Mouse (Mus musculus): Measurements from ENCODE around the gene Olfr354. TPM values are rescaled to one million over a fixed set of nuclear protein-coding genes. Genes with fewer than 3 reads are reported as not detected.

Gene Olfr354
- polyA plus RNA-seq (2014; fragmentation: Illumina TruSeq; extraction: RNeasy Lipid Tissue Mini Kit (QIAGEN cat#74804); ENCODE audit: low read depth, low replicate concordance) = not detected

DNA sequence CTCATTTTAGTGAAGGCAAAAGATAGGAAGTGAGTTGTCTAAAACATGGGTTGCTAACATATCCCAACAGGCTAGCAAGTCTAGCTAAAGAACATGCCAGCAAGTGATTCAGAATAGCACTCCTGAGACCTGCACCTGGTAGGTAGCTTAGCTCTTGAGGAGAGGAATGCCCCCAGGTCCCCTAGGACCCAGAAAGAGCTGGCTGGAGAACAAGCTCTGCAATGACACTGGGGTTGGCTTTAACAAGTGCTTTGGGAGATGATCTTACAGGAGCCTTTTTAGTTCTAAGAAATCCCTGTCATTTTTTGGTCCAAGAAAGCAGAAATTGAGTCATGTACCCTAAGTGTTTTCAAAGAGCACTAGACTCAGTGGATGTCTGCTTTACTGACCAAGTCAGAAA is at the start of gene Olfr354:
TSS of gene Olfr354 (plus strand) at position 301 of the 400 bp plus-strand sequence.

DNA sequence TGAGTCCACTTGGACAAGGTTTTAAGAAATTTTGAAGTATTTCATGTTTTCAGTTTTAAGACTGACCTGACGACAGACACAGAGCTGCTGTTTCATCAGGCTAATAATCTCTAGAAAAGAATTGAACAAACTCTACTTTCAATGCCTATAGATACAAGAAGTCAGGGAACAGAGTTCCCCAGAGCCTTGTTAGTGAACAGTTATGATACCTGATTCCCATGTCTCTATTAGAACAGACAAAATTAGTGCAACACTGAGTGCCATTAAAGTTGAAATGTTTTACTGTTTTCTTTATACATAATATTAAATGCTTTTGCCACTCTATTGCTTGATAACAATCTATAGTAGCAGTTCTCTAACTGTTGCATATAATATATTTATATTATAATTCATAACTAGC is 42.9 kb upstream of the Olfr354 start, which contains the start of gene Olfr351:
TSS of gene Olfr351 (minus strand) at position 101 of the 400 bp plus-strand sequence.

DNA sequence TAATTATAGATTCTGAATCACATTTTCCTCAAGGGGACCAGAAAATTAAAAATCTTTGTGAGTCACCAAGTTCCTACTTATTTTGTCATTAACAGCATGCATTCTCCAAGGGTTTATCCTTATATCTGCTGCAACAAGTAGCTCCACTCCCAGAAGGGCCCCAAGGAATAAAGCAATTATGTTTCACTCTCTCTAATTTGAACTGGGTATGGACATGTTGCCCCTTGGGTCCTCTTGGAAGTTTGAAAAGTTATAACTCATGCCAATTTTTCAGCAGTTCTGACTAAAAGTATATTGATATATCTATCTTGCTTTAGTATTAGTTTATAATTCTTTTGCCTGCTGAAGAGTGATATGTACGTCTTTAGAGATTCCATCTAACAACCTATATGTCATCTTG is 37.3 kb upstream of the Olfr354 start, which contains the start of gene Olfr352:
TSS of gene Olfr352 (plus strand) at position 301 of the 400 bp plus-strand sequence.

DNA sequence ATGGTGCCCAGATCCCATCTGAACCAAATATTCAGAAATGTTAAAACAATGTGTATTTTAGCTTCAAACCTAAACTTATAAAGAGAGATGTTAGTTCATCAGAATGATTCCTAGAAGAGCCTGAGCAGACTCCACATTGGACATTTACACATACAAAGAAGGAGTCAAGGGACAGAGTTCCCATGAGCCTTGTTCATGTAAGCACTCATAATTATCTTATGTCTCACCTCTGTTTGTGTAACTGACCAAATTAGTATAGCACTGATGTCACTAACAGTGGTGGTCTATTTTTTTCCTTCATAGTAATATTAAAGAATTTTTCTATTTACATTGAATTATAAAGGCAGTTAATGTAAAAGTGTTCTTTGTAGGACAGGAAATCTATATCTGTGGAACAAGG is 12.6 kb upstream of the Olfr354 start, which contains the start of gene Olfr353:
TSS of gene Olfr353 (minus strand) at position 101 of the 400 bp plus-strand sequence.

DNA sequence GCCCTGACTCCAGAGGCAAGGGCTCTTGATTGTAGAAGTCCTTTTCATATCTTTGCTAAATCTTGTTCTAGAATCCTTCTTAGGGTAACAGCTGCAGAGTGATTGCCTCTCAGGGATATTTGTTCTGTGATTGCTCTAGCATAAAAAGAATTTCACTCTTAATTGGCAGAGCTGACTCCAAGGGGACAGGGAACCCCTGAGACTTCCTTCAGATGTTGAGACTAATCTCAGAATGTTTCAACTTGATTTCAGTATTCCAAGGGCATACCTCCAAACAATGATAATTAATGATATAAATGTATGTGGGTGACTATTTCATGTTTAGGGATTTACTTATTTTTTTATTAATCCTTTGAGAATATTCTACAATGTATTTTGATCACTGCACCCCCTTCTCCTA is 23.3 kb downstream of the Olfr354 start, which contains the start of gene Olfr355:
TSS of gene Olfr355 (minus strand) at position 101 of the 400 bp plus-strand sequence.

DNA sequence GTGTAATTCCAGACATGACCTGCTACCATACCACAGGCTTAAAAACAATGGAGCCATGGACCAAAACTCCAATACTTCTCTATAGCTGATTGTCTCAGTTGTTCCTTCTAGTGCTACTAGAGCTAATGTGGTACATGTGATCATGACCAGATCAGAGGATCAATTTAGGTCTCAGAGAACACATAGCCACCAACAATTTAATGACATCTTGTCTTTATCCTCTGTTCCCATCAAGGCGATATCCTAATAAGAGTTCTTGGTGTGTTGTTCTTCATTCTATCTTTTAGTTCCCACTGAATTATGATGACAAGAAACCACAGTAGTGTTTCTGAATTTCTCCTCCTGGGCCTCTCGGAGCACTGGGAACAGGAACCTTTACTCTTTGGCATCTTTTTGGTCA is 31.3 kb downstream of the Olfr354 start, which contains the start of gene Olfr356:
TSS of gene Olfr356 (plus strand) at position 301 of the 400 bp plus-strand sequence.

Other genes with a start within 250 kb of the Olfr354 start
- gene Olfr346, start 219.9 kb upstream of the Olfr354 start, polyA plus RNA-seq (2014; fragmentation: Illumina TruSeq; extraction: RNeasy Lipid Tissue Mini Kit (QIAGEN cat#74804); ENCODE audit: low read depth, low replicate concordance) = not detected
- gene Olfr347, start 173.8 kb upstream of the Olfr354 start, polyA plus RNA-seq (2014; fragmentation: Illumina TruSeq; extraction: RNeasy Lipid Tissue Mini Kit (QIAGEN cat#74804); ENCODE audit: low read depth, low replicate concordance) = not detected
- not detected for gene Olfr348, start 121.4 kb upstream of the Olfr354 start, polyA plus RNA-seq (2014; fragmentation: Illumina TruSeq; extraction: RNeasy Lipid Tissue Mini Kit (QIAGEN cat#74804); ENCODE audit: low read depth, low replicate concordance)
- not detected for gene Olfr50, start 115.1 kb upstream of the Olfr354 start, polyA plus RNA-seq (2014; fragmentation: Illumina TruSeq; extraction: RNeasy Lipid Tissue Mini Kit (QIAGEN cat#74804); ENCODE audit: low read depth, low replicate concordance)
- gene Olfr3, start 88.6 kb upstream of the Olfr354 start, polyA plus RNA-seq (2014; fragmentation: Illumina TruSeq; extraction: RNeasy Lipid Tissue Mini Kit (QIAGEN cat#74804); ENCODE audit: low read depth, low replicate concordance) = not detected
- gene Olfr350, start 59.4 kb upstream of the Olfr354 start, polyA plus RNA-seq (2014; fragmentation: Illumina TruSeq; extraction: RNeasy Lipid Tissue Mini Kit (QIAGEN cat#74804); ENCODE audit: low read depth, low replicate concordance) = not detected
- not detected for gene Olfr351, start 43.0 kb upstream of the Olfr354 start, polyA plus RNA-seq (2014; fragmentation: Illumina TruSeq; extraction: RNeasy Lipid Tissue Mini Kit (QIAGEN cat#74804); ENCODE audit: low read depth, low replicate concordance)
- gene Olfr352, start 37.2 kb upstream of the Olfr354 start, polyA plus RNA-seq (2014; fragmentation: Illumina TruSeq; extraction: RNeasy Lipid Tissue Mini Kit (QIAGEN cat#74804); ENCODE audit: low read depth, low replicate concordance) = not detected
- not detected for gene Olfr353, start 12.7 kb upstream of the Olfr354 start, polyA plus RNA-seq (2014; fragmentation: Illumina TruSeq; extraction: RNeasy Lipid Tissue Mini Kit (QIAGEN cat#74804); ENCODE audit: low read depth, low replicate concordance)
- gene Olfr355, start 23.2 kb downstream of the Olfr354 start, polyA plus RNA-seq (2014; fragmentation: Illumina TruSeq; extraction: RNeasy Lipid Tissue Mini Kit (QIAGEN cat#74804); ENCODE audit: low read depth, low replicate concordance) = not detected
- not detected for gene Olfr356, start 31.4 kb downstream of the Olfr354 start, polyA plus RNA-seq (2014; fragmentation: Illumina TruSeq; extraction: RNeasy Lipid Tissue Mini Kit (QIAGEN cat#74804); ENCODE audit: low read depth, low replicate concordance)
- gene Olfr357, start 88.1 kb downstream of the Olfr354 start, polyA plus RNA-seq (2014; fragmentation: Illumina TruSeq; extraction: RNeasy Lipid Tissue Mini Kit (QIAGEN cat#74804); ENCODE audit: low read depth, low replicate concordance) = not detected
- not detected for gene Olfr358, start 103.7 kb downstream of the Olfr354 start, polyA plus RNA-seq (2014; fragmentation: Illumina TruSeq; extraction: RNeasy Lipid Tissue Mini Kit (QIAGEN cat#74804); ENCODE audit: low read depth, low replicate concordance)
- not detected for gene Olfr360, start 160.1 kb downstream of the Olfr354 start, polyA plus RNA-seq (2014; fragmentation: Illumina TruSeq; extraction: RNeasy Lipid Tissue Mini Kit (QIAGEN cat#74804); ENCODE audit: low read depth, low replicate concordance)
- not detected for gene Olfr361, start 183.6 kb downstream of the Olfr354 start, polyA plus RNA-seq (2014; fragmentation: Illumina TruSeq; extraction: RNeasy Lipid Tissue Mini Kit (QIAGEN cat#74804); ENCODE audit: low read depth, low replicate concordance)
- not detected for gene Olfr362, start 212.2 kb downstream of the Olfr354 start, polyA plus RNA-seq (2014; fragmentation: Illumina TruSeq; extraction: RNeasy Lipid Tissue Mini Kit (QIAGEN cat#74804); ENCODE audit: low read depth, low replicate concordance)
- gene Olfr364-ps1, start 233.6 kb downstream of the Olfr354 start, polyA plus RNA-seq (2014; fragmentation: Illumina TruSeq; extraction: RNeasy Lipid Tissue Mini Kit (QIAGEN cat#74804); ENCODE audit: low read depth, low replicate concordance) = not detected